Mouse (Mus musculus): ENCODE results near the gene App.

The App gene

GRCm38 (mm10) chr16:84916772-84917171, 256.8 kb downstream of the App start:
- no peak for TF ChIP-seq GATA4 (IDR thresholded peaks at IDR 0.05; ENCODE audit: insufficient replicate concordance, low read length)

- no peak for TF ChIP-seq GATA4 (IDR thresholded peaks at IDR 0.05; ENCODE audit: insufficient replicate concordance, low read length)
Measured at GRCm38 (mm10) chr16:84911477-84912165, 261.9 kb downstream of the App start.

- no peak for TF ChIP-seq GATA4 (IDR thresholded peaks at IDR 0.05; ENCODE audit: insufficient replicate concordance, low read length)
Measured at GRCm38 (mm10) chr16:84902995-84903394, 270.6 kb downstream of the App start.
